Mouse (Mus musculus) ES-E14 (cell line): Measurements from ENCODE around the gene Lonp2.

Experiments used
- HCFC1 ChIP-seq: IDR thresholded peaks from 2 replicates; pipeline ENCODE4 v1.6.1; 2012; ENCODE audit warnings: low read length, inconsistent platforms, borderline replicate concordance; ENCODE audit not compliant: insufficient read depth
- ZC3H11A ChIP-seq: IDR thresholded peaks from 2 replicates; pipeline ENCODE4 v1.6.1; 2012; ENCODE audit warnings: low read depth, mild to moderate bottlenecking, inconsistent platforms, low read length, borderline replicate concordance
- ZNF384 ChIP-seq: IDR thresholded peaks from 2 replicates; pipeline ENCODE4 v1.6.1; 2012; ENCODE audit warnings: low read depth, low read length, inconsistent platforms

GRCm38 (mm10) chr8:86595671-86596070 is 28.2 kb upstream of the Lonp2 start:
- TF ChIP-seq ZNF384 = no peak
- no peak for TF ChIP-seq HCFC1
- no peak for TF ChIP-seq ZC3H11A
